Mouse (Mus musculus) heart, embryonic 10.5 days (tissue): Measurements from ENCODE around the gene Mip. TPM values are rescaled to one million over a fixed set of nuclear protein-coding genes. Genes with fewer than 3 reads are reported as not detected.
"Not testable (repeated sequence)": the region's sequence is repeated elsewhere in the genome, so short reads cannot be mapped to it uniquely, and the experiment has no call there.

ENCODE experiments used
- DNase-seq: peaks from one replicate; pipeline ENCODE4 v3.0.0-alpha.2; 2017; ENCODE audit warnings: low spot score
- H3K27ac ChIP-seq: fragments of 300-500 bp; sonication (generic); 2 replicates; pipeline ENCODE4 v1.5.1; 2016; ENCODE audit warnings: mild to moderate bottlenecking
- H3K27me3 ChIP-seq: fragments of 300-500 bp; sonication (generic); 2 replicates; pipeline ENCODE4 v1.6.1; 2016; ENCODE audit warnings: mild to moderate bottlenecking; ENCODE audit not compliant: poor library complexity, insufficient read depth, severe bottlenecking
- H3K36me3 ChIP-seq: fragments of 300-500 bp; sonication (generic); 2 replicates; pipeline ENCODE4 v1.6.1; 2016; ENCODE audit warnings: mild to moderate bottlenecking, moderate library complexity
- H3K4me1 ChIP-seq: fragments of 300-500 bp; sonication (generic); 2 replicates; pipeline ENCODE4 v1.6.1; 2016; ENCODE audit warnings: mild to moderate bottlenecking
- H3K4me3 ChIP-seq: fragments of 300-500 bp; sonication (generic); 2 replicates; pipeline ENCODE4 v1.5.1; 2016; ENCODE audit warnings: mild to moderate bottlenecking, moderate library complexity
- H3K9me3 ChIP-seq: fragments of 300-500 bp; sonication (generic); 2 replicates; pipeline ENCODE4 v1.6.1; 2016; ENCODE audit warnings: mild to moderate bottlenecking, moderate library complexity
- WGBS: fragments of 180-500 bp; shearing (Covaris S2); methylation state at CpG from one replicate; pipeline ENCODE4 v1.1.7; 2016; 5-methylcytosine and 5-hydroxymethylcytosine counted together
- polyA plus RNA-seq: library from polyadenylated mRNA; unstranded; fragments of >200 nt; fragmentation: Nextera tagmentation; extraction: Ambion mirVana; gene quantifications from 2 replicates; pipeline ENCODE4 v1.2.1, GENCODE M21; 2016

The Mip gene
- polyA plus RNA-seq, 1 experiment from 2014 or later, result not detected

GRCm38 (mm10) chr10:128194024-128194550 is 31.6 kb upstream of the Mip start, which contains the start of gene Gls2:
Gene Gls2, plus strand, starts transcription at chr10:128194457.
- H3K36me3 ChIP-seq, result no peaks in the 10 kb centered on the region

GRCm38 (mm10) chr10:128194551-128195461 is 30.8 kb upstream of the Mip start:
- Histone ChIP-seq H3K4me1 (peaks cover 19% of the 10 kb centered on the region), H3K36me3 (no peaks in the 10 kb centered on the region), H3K4me3 (peak overlapping the region; percentile 81), H3K27me3 (peaks cover 35% of the 10 kb centered on the region), H3K27ac (peak overlapping the region; percentile 85), H3K9me3 (no peaks in the 10 kb centered on the region)
- DNase-seq, result no peak
- under 1% methylated on average over 79 of the region's 79 CpGs for WGBS

More at GRCm38 (mm10) chr10:128194024-128194550, 31.6 kb upstream of the Mip start, which contains the start of gene Gls2:
- H3K27ac ChIP-seq, result peak within 1 kb of the TSS; percentile 85
- under 1% methylated on average over 46 of the region's 46 CpGs for WGBS
- H3K27me3 ChIP-seq, result peaks cover 29% of the 10 kb centered on the region
- peak within 1 kb of the TSS; percentile 81 for H3K4me3 ChIP-seq
- peaks cover 19% of the 10 kb centered on the region for H3K4me1 ChIP-seq
- H3K9me3 ChIP-seq, result no peaks in the 10 kb centered on the region
- peak; percentile 99 for DNase-seq

GRCm38 (mm10) chr10:128201856-128202255 is 23.8 kb upstream of the Mip start:
- Histone ChIP-seq H3K36me3 (0 out of 2 replicates have a peak, but pooled peaks cover 10% of the 10 kb centered on the region), H3K4me1 (peaks cover 8% of the 10 kb centered on the region; the same call in 1 of the 2 replicates), H3K4me3 (no peak overlapping the region), H3K27ac (no peak overlapping the region), H3K27me3 (peaks cover 13% of the 10 kb centered on the region; the same call in 1 of the 2 replicates), H3K9me3 (no peaks in the 10 kb centered on the region)
- 65% methylated on average over 6 of the region's 6 CpGs for WGBS
- no peak for DNase-seq

GRCm38 (mm10) chr10:128204941-128205340 is 20.7 kb upstream of the Mip start:
- Histone ChIP-seq H3K4me1 (peaks cover 8% of the 10 kb centered on the region; the same call in 1 of the 2 replicates), H3K36me3 (peaks cover 22% of the 10 kb centered on the region; the same call in 1 of the 2 replicates), H3K27ac (no peak overlapping the region), H3K27me3 (no peaks in the 10 kb centered on the region), H3K4me3 (no peak overlapping the region), H3K9me3 (no peaks in the 10 kb centered on the region)
- 82% methylated on average over 15 of the region's 15 CpGs for WGBS
- DNase-seq, result no peak

- 0 out of 2 replicates have a peak, but pooled peaks cover under 1% of the 10 kb centered on the region for H3K27me3 ChIP-seq
- H3K36me3 ChIP-seq, result peaks cover 22% of the 10 kb centered on the region; the same call in 1 of the 2 replicates
- H3K4me1 ChIP-seq, result peaks cover 16% of the 10 kb centered on the region
- H3K9me3 ChIP-seq, result no peaks in the 10 kb centered on the region
- WGBS, result 90% methylated on average over 10 of the region's 10 CpGs
- no peak overlapping the region for H3K27ac ChIP-seq
- H3K4me3 ChIP-seq, result no peak overlapping the region
- no peak for DNase-seq
Observed at GRCm38 (mm10) chr10:128208326-128208725, 17.3 kb upstream of the Mip start.

GRCm38 (mm10) chr10:128209311-128210009 is 16.2 kb upstream of the Mip start:
- no peak overlapping the region for H3K27ac ChIP-seq
- DNase-seq, result no peak
- H3K27me3 ChIP-seq, result peaks cover 9% of the 10 kb centered on the region; the same call in 1 of the 2 replicates
- H3K4me3 ChIP-seq, result no peak overlapping the region
- H3K36me3 ChIP-seq, result peaks cover 22% of the 10 kb centered on the region; the same call in 1 of the 2 replicates
- no peaks in the 10 kb centered on the region for H3K9me3 ChIP-seq
- WGBS, result 90% methylated on average over 11 of the region's 11 CpGs
- peaks cover 16% of the 10 kb centered on the region for H3K4me1 ChIP-seq

GRCm38 (mm10) chr10:128210131-128210530 is 15.5 kb upstream of the Mip start:
- Histone ChIP-seq H3K9me3 (no peaks in the 10 kb centered on the region), H3K36me3 (peaks cover 19% of the 10 kb centered on the region; the same call in 1 of the 2 replicates), H3K27ac (no peak overlapping the region), H3K27me3 (peaks cover 16% of the 10 kb centered on the region), H3K4me3 (peak overlapping the region; percentile 84; the same call in 1 of the 2 replicates), H3K4me1 (peaks cover 16% of the 10 kb centered on the region)
- WGBS, result 94% methylated on average over 2 of the region's 2 CpGs
- DNase-seq, result no peak

- H3K36me3 ChIP-seq, result peaks cover 19% of the 10 kb centered on the region; the same call in 1 of the 2 replicates
- no peak for DNase-seq
- H3K4me1 ChIP-seq, result peaks cover 16% of the 10 kb centered on the region
- no peaks in the 10 kb centered on the region for H3K9me3 ChIP-seq
- H3K27me3 ChIP-seq, result peaks cover 17% of the 10 kb centered on the region
- H3K27ac ChIP-seq, result peak overlapping the region; percentile 86
- H3K4me3 ChIP-seq, result peak overlapping the region; percentile 84
- 29% methylated on average over 14 of the region's 14 CpGs for WGBS
Observed at GRCm38 (mm10) chr10:128210954-128211353, 14.7 kb upstream of the Mip start.

- Histone ChIP-seq H3K9me3 (no peaks in the 10 kb centered on the region), H3K4me3 (peak within 1 kb of the TSS; percentile 84), H3K27ac (peak within 1 kb of the TSS; percentile 86), H3K36me3 (peaks cover 15% of the 10 kb centered on the region; the same call in 1 of the 2 replicates), H3K4me1 (peaks cover 16% of the 10 kb centered on the region), H3K27me3 (peaks cover 17% of the 10 kb centered on the region)
- peak; percentile 96 for DNase-seq
- under 1% methylated on average over 30 of the region's 30 CpGs for WGBS
Observed at GRCm38 (mm10) chr10:128211390-128212108, 14.1 kb upstream of the Mip start, which contains the start of gene Spryd4. Gene Spryd4, minus strand, starts transcription at chr10:128211807.

GRCm38 (mm10) chr10:128212148-128212547 is 13.5 kb upstream of the Mip start:
- H3K27me3 ChIP-seq, result peaks cover 17% of the 10 kb centered on the region
- 44% methylated on average over 6 of the region's 6 CpGs for WGBS
- H3K4me3 ChIP-seq, result peak overlapping the region; percentile 84
- H3K36me3 ChIP-seq, result peaks cover 11% of the 10 kb centered on the region; the same call in 1 of the 2 replicates
- DNase-seq, result no peak
- H3K27ac ChIP-seq, result peak overlapping the region; percentile 86
- H3K9me3 ChIP-seq, result no peaks in the 10 kb centered on the region
- peaks cover 16% of the 10 kb centered on the region for H3K4me1 ChIP-seq

- Histone ChIP-seq H3K36me3 (peaks cover 9% of the 10 kb centered on the region; the same call in 1 of the 2 replicates), H3K27me3 (peaks cover 17% of the 10 kb centered on the region), H3K27ac (peak overlapping the region; percentile 71), H3K4me1 (peaks cover 16% of the 10 kb centered on the region), H3K4me3 (peak overlapping the region; percentile 55), H3K9me3 (no peaks in the 10 kb centered on the region)
- 2% methylated on average over 18 of the region's 18 CpGs for WGBS
- peak; percentile 82 for DNase-seq
Observed at GRCm38 (mm10) chr10:128212871-128213323, 12.7 kb upstream of the Mip start.

- not testable (repeated sequence) for H3K36me3 ChIP-seq, H3K27ac ChIP-seq, DNase-seq, H3K9me3 ChIP-seq, H3K4me3 ChIP-seq
- Histone ChIP-seq H3K27me3 (peaks cover 17% of the 10 kb centered on the region), H3K4me1 (peaks cover 16% of the 10 kb centered on the region)
- 83% methylated on average over 4 of the region's 4 CpGs for WGBS
Observed at GRCm38 (mm10) chr10:128214112-128214511, 11.5 kb upstream of the Mip start.
